Mouse (Mus musculus) G1E (cell line): ENCODE data around the gene Cacnb4. TPM values are rescaled to one million over a fixed set of nuclear protein-coding genes. Genes with fewer than 3 reads are reported as not detected.

Experiments used
- ATAC-seq: 2 replicates; pipeline ENCODE4 v1.8.0; 2016; ENCODE audit warnings: mild to moderate bottlenecking; ENCODE audit not compliant: insufficient number of reproducible peaks, poor library complexity, low FRiP score, severe bottlenecking; ENCODE audit errors: extremely low read depth
- DNase-seq: peaks from one replicate; pipeline ENCODE4 v3.0.0; 2012; ENCODE audit warnings: low spot score
- H3K27me3 ChIP-seq: 2 replicates; pipeline ENCODE4 v1.6.1; 2012; ENCODE audit warnings: mild to moderate bottlenecking, low read length, inconsistent platforms; ENCODE audit not compliant: insufficient read depth
- H3K36me3 ChIP-seq: replicated peaks from 2 replicates; pipeline ENCODE3; 2012; ENCODE audit warnings: mild to moderate bottlenecking, inconsistent platforms
- H3K4me1 ChIP-seq: 2 replicates; pipeline ENCODE4 v1.6.1; 2012; ENCODE audit warnings: low read depth, low read length, inconsistent platforms, mixed read lengths; ENCODE audit not compliant: insufficient read depth
- H3K4me3 ChIP-seq: 2 replicates; pipeline ENCODE4 v1.5.1; 2012; ENCODE audit warnings: low read depth, mild to moderate bottlenecking, inconsistent platforms, low read length, moderate library complexity, mixed read lengths
- H3K9me3 ChIP-seq: replicated peaks from 2 replicates; pipeline ENCODE4 v1.6.1; 2012; ENCODE audit warnings: inconsistent platforms
- CTCF ChIP-seq: IDR thresholded peaks from 2 replicates; pipeline ENCODE4 v1.5.1; 2012; ENCODE audit warnings: low read depth, low read length, inconsistent platforms, mixed read lengths
- GATA1 ChIP-seq: IDR thresholded peaks from 2 replicates; pipeline ENCODE4 v1.6.1; 2012; ENCODE audit warnings: borderline replicate concordance, low read length, inconsistent platforms, mixed read lengths
- GATA2 ChIP-seq: IDR thresholded peaks from 2 replicates; pipeline ENCODE4 v1.6.1; 2012; ENCODE audit warnings: low read depth, low read length, inconsistent platforms, borderline replicate concordance
- POLR2AphosphoS5 ChIP-seq: IDR thresholded peaks from 2 replicates; pipeline ENCODE4 v1.6.1; 2012; ENCODE audit warnings: low read depth, low read length, inconsistent platforms; ENCODE audit not compliant: insufficient replicate concordance
- TAL1 ChIP-seq: conservative IDR thresholded peaks from 2 replicates; pipeline ENCODE4 v1.6.1; 2012; ENCODE audit warnings: low read depth, low read length, inconsistent platforms, mixed read lengths
- polyA plus RNA-seq: library from polyadenylated mRNA; stranded (reverse); fragments of >175 nt; gene quantifications from 2 replicates; pipeline ENCODE4 v1.2.3, GENCODE M21; 2012
- total RNA-seq, 2 experiments: library from RNA; stranded (forward) in 1 of 2; stranded (reverse) in 1 of 2; fragments of 200-1000 nt in 1 of 2; fragments of >200 nt in 1 of 2; fragmentation: Nextera tagmentation in 1 of 2; gene quantifications; 2 replicates each; pipeline ENCODE4 v1.2.3; 2014 to 2017

Cacnb4 gene
- total and polyA plus RNA-seq, 3 experiments: 0.01 to 0.15 (median 0.11) TPM

GRCm38 (mm10) chr2:52489840-52490239, 186.8 kb downstream of the Cacnb4 start:
- Histone ChIP-seq H3K27me3 (no peaks in the 10 kb centered on the region), H3K4me1 (no peaks in the 10 kb centered on the region), H3K4me3 (no peak overlapping the region), H3K36me3 (no peaks in the 10 kb centered on the region), H3K9me3 (no peaks in the 10 kb centered on the region)
- TF ChIP-seq CTCF: no peak
- no peak for DNase-seq
- no peak for ATAC-seq

- Histone ChIP-seq H3K27me3 (no peaks in the 10 kb centered on the region; the same call in none of the 2 replicates), H3K36me3 (no peaks in the 10 kb centered on the region), H3K4me1 (no peaks in the 10 kb centered on the region), H3K4me3 (no peak overlapping the region), H3K9me3 (no peaks in the 10 kb centered on the region)
- DNase-seq (no peak), ATAC-seq (no peak)
- TF ChIP-seq GATA1 (no peak), GATA2 (no peak), CTCF (no peak), TAL1 (no peak), POLR2AphosphoS5 (no peak)
These were observed 193.1 kb downstream of the Cacnb4 start for GRCm38 (mm10) chr2:52483496-52483895.

- Histone ChIP-seq H3K4me3 (no peak overlapping the region), H3K9me3 (no peaks in the 10 kb centered on the region), H3K4me1 (no peaks in the 10 kb centered on the region), H3K36me3 (no peaks in the 10 kb centered on the region), H3K27me3 (no peaks in the 10 kb centered on the region; the same call in none of the 2 replicates)
- no peak for ATAC-seq
- DNase-seq: no peak
- no peak for TF ChIP-seq POLR2AphosphoS5
- no peak for TF ChIP-seq GATA1
- TF ChIP-seq GATA2: no peak
- no peak for TF ChIP-seq TAL1
- TF ChIP-seq CTCF: no peak
These were observed 196.2 kb downstream of the Cacnb4 start for GRCm38 (mm10) chr2:52480476-52480875.

- ATAC-seq: no peak
- no peak for TF ChIP-seq CTCF
- TF ChIP-seq GATA1: no peak
- no peak for TF ChIP-seq POLR2AphosphoS5
- Histone ChIP-seq H3K4me3 (no peak overlapping the region), H3K27me3 (no peaks in the 10 kb centered on the region; the same call in 1 of the 2 replicates), H3K4me1 (no peaks in the 10 kb centered on the region), H3K36me3 (no peaks in the 10 kb centered on the region), H3K9me3 (no peaks in the 10 kb centered on the region)
- no peak for DNase-seq
These were observed 198.1 kb downstream of the Cacnb4 start for GRCm38 (mm10) chr2:52478501-52478900.

GRCm38 (mm10) chr2:52477550-52477907, 199.1 kb downstream of the Cacnb4 start:
- Histone ChIP-seq H3K4me3 (no peak overlapping the region), H3K36me3 (no peaks in the 10 kb centered on the region), H3K27me3 (no peaks in the 10 kb centered on the region), H3K9me3 (no peaks in the 10 kb centered on the region), H3K4me1 (no peaks in the 10 kb centered on the region)
- TF ChIP-seq POLR2AphosphoS5: no peak
- no peak for TF ChIP-seq CTCF
- no peak for TF ChIP-seq GATA2
- TF ChIP-seq GATA1: no peak
- TF ChIP-seq TAL1: no peak
- no peak for DNase-seq
- no peak for ATAC-seq

GRCm38 (mm10) chr2:52476801-52477549, 199.7 kb downstream of the Cacnb4 start:
- Histone ChIP-seq H3K9me3 (no peaks in the 10 kb centered on the region), H3K4me3 (no peak overlapping the region), H3K27me3 (no peaks in the 10 kb centered on the region), H3K36me3 (no peaks in the 10 kb centered on the region), H3K4me1 (no peaks in the 10 kb centered on the region)
- DNase-seq (no peak), ATAC-seq (no peak)
- TF ChIP-seq GATA1 (no peak), POLR2AphosphoS5 (no peak), GATA2 (no peak), TAL1 (no peak), CTCF (no peak)

- no peaks in the 10 kb centered on the region for H3K9me3 ChIP-seq
- no peaks in the 10 kb centered on the region for H3K36me3 ChIP-seq
- ATAC-seq: no peak
- H3K4me1 ChIP-seq: no peaks in the 10 kb centered on the region
- H3K27me3 ChIP-seq: no peaks in the 10 kb centered on the region
- TF ChIP-seq GATA2: no peak
- no peak for TF ChIP-seq GATA1
- no peak for TF ChIP-seq POLR2AphosphoS5
- no peak for TF ChIP-seq CTCF
- no peak for TF ChIP-seq TAL1
- DNase-seq: no peak
- H3K4me3 ChIP-seq: no peak overlapping the region
These were observed 200.8 kb downstream of the Cacnb4 start for GRCm38 (mm10) chr2:52475854-52476253.
